Mouse (Mus musculus): ENCODE data around the gene Rbm47. TPM values are rescaled to one million over a fixed set of nuclear protein-coding genes. Genes with fewer than 3 reads are reported as not detected.

Gene Rbm47
- polyA plus RNA-seq, 1 experiment from 2014 or later, result 45.6 TPM

GRCm38 (mm10) chr5:66168462-66169098 lies 4.3 kb downstream of the Rbm47 start:
- no peak overlapping the region for H3K4me2 ChIP-seq (replicated peaks; ENCODE audit: low read depth, low read length)
- no peak overlapping the region for H3K4me3 ChIP-seq (ENCODE audit: low read length)
- no peak for ATAC-seq (ENCODE audit: low FRiP score, low TSS enrichment)
- no peak overlapping the region for H3K9ac ChIP-seq (ENCODE audit: low read depth, low read length)
- 88% methylated on average over 8 of the region's 8 CpGs for WGBS
- no peaks in the 10 kb centered on the region for H3K4me1 ChIP-seq (ENCODE audit: control insufficient read depth, insufficient read depth, low read length)
- no peaks in the 10 kb centered on the region for H3K36me3 ChIP-seq (ENCODE audit: control insufficient read depth, insufficient read depth, low read length)
- no peaks in the 10 kb centered on the region for H3K9me3 ChIP-seq (ENCODE audit: control insufficient read depth, low read length)
- no peaks in the 10 kb centered on the region for H3K27me3 ChIP-seq (ENCODE audit: control insufficient read depth, insufficient read depth, low read length)
- H3K27ac ChIP-seq (ENCODE audit: low read depth, low read length), result no peak overlapping the region

GRCm38 (mm10) chr5:66166931-66167330 lies 6.0 kb downstream of the Rbm47 start:
- Histone ChIP-seq H3K36me3 (ENCODE audit: control insufficient read depth, insufficient read depth, low read length) (no peaks in the 10 kb centered on the region), H3K9me3 (ENCODE audit: control insufficient read depth, low read length) (no peaks in the 10 kb centered on the region), H3K9ac (ENCODE audit: low read depth, low read length) (no peak overlapping the region), H3K27ac (ENCODE audit: low read depth, low read length) (no peak overlapping the region), H3K4me1 (ENCODE audit: control insufficient read depth, insufficient read depth, low read length) (no peaks in the 10 kb centered on the region), H3K27me3 (ENCODE audit: control insufficient read depth, insufficient read depth, low read length) (no peaks in the 10 kb centered on the region), H3K4me3 (ENCODE audit: low read length) (no peak overlapping the region), H3K4me2 (replicated peaks; ENCODE audit: low read depth, low read length) (no peak overlapping the region)
- 74% methylated on average over 5 of the region's 5 CpGs for WGBS
- ATAC-seq (ENCODE audit: low FRiP score, low TSS enrichment), result no peak

GRCm38 (mm10) chr5:66166193-66166629 lies 6.7 kb downstream of the Rbm47 start:
- no peak overlapping the region for H3K27ac ChIP-seq (ENCODE audit: low read depth, low read length)
- no peaks in the 10 kb centered on the region for H3K9me3 ChIP-seq (ENCODE audit: control insufficient read depth, low read length)
- no peaks in the 10 kb centered on the region for H3K4me1 ChIP-seq (ENCODE audit: control insufficient read depth, insufficient read depth, low read length)
- no peaks in the 10 kb centered on the region for H3K36me3 ChIP-seq (ENCODE audit: control insufficient read depth, insufficient read depth, low read length)
- H3K27me3 ChIP-seq (ENCODE audit: control insufficient read depth, insufficient read depth, low read length), result no peaks in the 10 kb centered on the region
- H3K9ac ChIP-seq (ENCODE audit: low read depth, low read length), result no peak overlapping the region
- ATAC-seq (ENCODE audit: low FRiP score, low TSS enrichment), result no peak
- H3K4me2 ChIP-seq (replicated peaks; ENCODE audit: low read depth, low read length), result no peak overlapping the region
- WGBS, result 51% methylated on average over 4 of the region's 4 CpGs
- H3K4me3 ChIP-seq (ENCODE audit: low read length), result no peak overlapping the region

GRCm38 (mm10) chr5:66165748-66166147 lies 7.2 kb downstream of the Rbm47 start:
- 77% methylated on average over 8 of the region's 8 CpGs for WGBS
- no peak for ATAC-seq (ENCODE audit: low FRiP score, low TSS enrichment)
- no peak overlapping the region for H3K4me3 ChIP-seq (ENCODE audit: low read length)
- no peak overlapping the region for H3K4me2 ChIP-seq (replicated peaks; ENCODE audit: low read depth, low read length)
- no peak overlapping the region for H3K9ac ChIP-seq (ENCODE audit: low read depth, low read length)
- no peak overlapping the region for H3K27ac ChIP-seq (ENCODE audit: low read depth, low read length)
- H3K4me1 ChIP-seq (ENCODE audit: control insufficient read depth, insufficient read depth, low read length), result no peaks in the 10 kb centered on the region
- no peaks in the 10 kb centered on the region for H3K9me3 ChIP-seq (ENCODE audit: control insufficient read depth, low read length)
- H3K36me3 ChIP-seq (ENCODE audit: control insufficient read depth, insufficient read depth, low read length), result no peaks in the 10 kb centered on the region
- no peaks in the 10 kb centered on the region for H3K27me3 ChIP-seq (ENCODE audit: control insufficient read depth, insufficient read depth, low read length)

GRCm38 (mm10) chr5:66156431-66156962 lies 16.4 kb downstream of the Rbm47 start:
- Histone ChIP-seq H3K4me3 (ENCODE audit: low read length) (no peak overlapping the region), H3K9ac (ENCODE audit: low read depth, low read length) (no peak overlapping the region), H3K4me1 (ENCODE audit: control insufficient read depth, insufficient read depth, low read length) (peaks cover 3% of the 10 kb centered on the region; the same call in 1 of the 2 replicates), H3K27ac (ENCODE audit: low read depth, low read length) (no peak overlapping the region), H3K9me3 (ENCODE audit: control insufficient read depth, low read length) (no peaks in the 10 kb centered on the region), H3K27me3 (ENCODE audit: control insufficient read depth, insufficient read depth, low read length) (peaks cover 5% of the 10 kb centered on the region; the same call in 1 of the 2 replicates), H3K4me2 (replicated peaks; ENCODE audit: low read depth, low read length) (no peak overlapping the region), H3K36me3 (ENCODE audit: control insufficient read depth, insufficient read depth, low read length) (no peaks in the 10 kb centered on the region)
- 83% methylated on average over 9 of the region's 9 CpGs for WGBS
- no peak for ATAC-seq (ENCODE audit: low FRiP score, low TSS enrichment)

GRCm38 (mm10) chr5:66154616-66155015 lies 18.3 kb downstream of the Rbm47 start:
- no peak for ATAC-seq (ENCODE audit: low FRiP score, low TSS enrichment)
- Histone ChIP-seq H3K4me3 (ENCODE audit: low read length) (no peak overlapping the region), H3K4me2 (replicated peaks; ENCODE audit: low read depth, low read length) (no peak overlapping the region), H3K27ac (ENCODE audit: low read depth, low read length) (no peak overlapping the region), H3K27me3 (ENCODE audit: control insufficient read depth, insufficient read depth, low read length) (peaks cover 7% of the 10 kb centered on the region; the same call in 1 of the 2 replicates), H3K9ac (ENCODE audit: low read depth, low read length) (no peak overlapping the region), H3K9me3 (ENCODE audit: control insufficient read depth, low read length) (no peaks in the 10 kb centered on the region), H3K36me3 (ENCODE audit: control insufficient read depth, insufficient read depth, low read length) (no peaks in the 10 kb centered on the region), H3K4me1 (ENCODE audit: control insufficient read depth, insufficient read depth, low read length) (peaks cover 8% of the 10 kb centered on the region; the same call in 1 of the 2 replicates)
- WGBS, result 73% methylated on average over 6 of the region's 6 CpGs

- H3K9me3 ChIP-seq (ENCODE audit: control insufficient read depth, low read length), result no peaks in the 10 kb centered on the region
- no peak overlapping the region for H3K4me2 ChIP-seq (replicated peaks; ENCODE audit: low read depth, low read length)
- H3K4me1 ChIP-seq (ENCODE audit: control insufficient read depth, insufficient read depth, low read length), result peaks cover 8% of the 10 kb centered on the region; the same call in 1 of the 2 replicates
- H3K36me3 ChIP-seq (ENCODE audit: control insufficient read depth, insufficient read depth, low read length), result no peaks in the 10 kb centered on the region
- H3K4me3 ChIP-seq (ENCODE audit: low read length), result no peak overlapping the region
- no peak overlapping the region for H3K9ac ChIP-seq (ENCODE audit: low read depth, low read length)
- 37% methylated on average over 5 of the region's 5 CpGs for WGBS
- no peak overlapping the region for H3K27ac ChIP-seq (ENCODE audit: low read depth, low read length)
- H3K27me3 ChIP-seq (ENCODE audit: control insufficient read depth, insufficient read depth, low read length), result peaks cover 11% of the 10 kb centered on the region; the same call in 1 of the 2 replicates
- ATAC-seq (ENCODE audit: low FRiP score, low TSS enrichment), result no peak
Observed at GRCm38 (mm10) chr5:66153486-66153885, 19.4 kb downstream of the Rbm47 start.

- Histone ChIP-seq H3K27ac (ENCODE audit: low read depth, low read length) (peak overlapping the region; percentile 93), H3K4me1 (ENCODE audit: control insufficient read depth, insufficient read depth, low read length) (peaks cover 8% of the 10 kb centered on the region; the same call in 1 of the 2 replicates), H3K9ac (ENCODE audit: low read depth, low read length) (peak overlapping the region; percentile 54), H3K4me3 (ENCODE audit: low read length) (peak overlapping the region; percentile 45), H3K9me3 (ENCODE audit: control insufficient read depth, low read length) (no peaks in the 10 kb centered on the region), H3K4me2 (replicated peaks; ENCODE audit: low read depth, low read length) (peak overlapping the region; percentile 62), H3K36me3 (ENCODE audit: control insufficient read depth, insufficient read depth, low read length) (no peaks in the 10 kb centered on the region), H3K27me3 (ENCODE audit: control insufficient read depth, insufficient read depth, low read length) (peaks cover 11% of the 10 kb centered on the region; the same call in 1 of the 2 replicates)
- 6% methylated on average over 37 of the region's 37 CpGs for WGBS
- peak; percentile 79 for ATAC-seq (ENCODE audit: low FRiP score, low TSS enrichment)
Observed at GRCm38 (mm10) chr5:66151301-66152188, 21.4 kb downstream of the Rbm47 start.

Measured in kidney, embryonic 14.5 days (tissue).